Mouse (Mus musculus): ENCODE data around the gene Cnot6l.
A peak's percentile ranks its signal among the peaks of the same experiment; 100 is the strongest.

- no peak for TF ChIP-seq CTCF (IDR thresholded peaks at IDR 0.05)
- TF ChIP-seq EP300 (IDR thresholded peaks at IDR 0.05), result peak; percentile 58
These were observed 46.1 kb upstream of the Cnot6l start for GRCm38 (mm10) chr5:96209916-96210583.

Measured in lung, postnatal 0 days (tissue).